Mouse (Mus musculus) adrenal gland, adult 8-10 months (tissue): ENCODE data around the gene Stag3. TPM values are rescaled to one million over a fixed set of nuclear protein-coding genes. Genes with fewer than 3 reads are reported as not detected.

Experiments
- DNase-seq: peaks from one replicate; pipeline ENCODE4 v3.0.0; 2022
- total RNA-seq, 4 experiments: library from RNA; stranded (reverse); gene quantifications; 2 replicates each; pipeline ENCODE4 v1.2.4; 2022

Stag3 gene
- under 1 TPM in 3 of 4 experiments, not detected in 1; 0.08 to 0.35 (median 0.09) TPM for total RNA-seq

GRCm38 (mm10) chr5:138279585-138280424 lies at the start of gene Stag3, which contains the start of the genes Gm43720 and Gpc2:
Gene Stag3 (plus strand): TSS chr5:138280240.
Gene Gm43720 (minus strand): TSS chr5:138279958.
Gene Gpc2 (minus strand): TSS chr5:138280005.
- peak; percentile 78 for DNase-seq

DNA sequence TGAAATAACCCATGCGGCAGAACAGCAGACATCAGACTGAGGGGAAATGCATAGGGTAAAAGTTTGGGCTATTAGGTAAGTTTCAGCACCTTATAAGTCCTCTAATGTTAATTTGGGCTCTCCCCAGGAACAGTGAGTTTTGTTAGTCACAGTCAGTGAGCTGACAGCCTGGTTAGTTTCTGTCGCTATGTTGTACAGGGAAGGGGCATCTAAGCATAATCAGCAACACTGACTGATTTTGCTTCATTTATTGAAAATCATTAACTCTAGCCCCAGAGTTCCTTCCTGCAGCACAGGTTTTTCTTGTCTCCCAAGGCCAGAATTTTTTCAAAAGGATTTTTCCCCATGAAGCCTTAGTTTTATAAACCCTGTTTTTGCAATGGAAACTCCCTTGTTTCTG lies 46.3 kb upstream of the Stag3 start:
- no peak for DNase-seq

DNA sequence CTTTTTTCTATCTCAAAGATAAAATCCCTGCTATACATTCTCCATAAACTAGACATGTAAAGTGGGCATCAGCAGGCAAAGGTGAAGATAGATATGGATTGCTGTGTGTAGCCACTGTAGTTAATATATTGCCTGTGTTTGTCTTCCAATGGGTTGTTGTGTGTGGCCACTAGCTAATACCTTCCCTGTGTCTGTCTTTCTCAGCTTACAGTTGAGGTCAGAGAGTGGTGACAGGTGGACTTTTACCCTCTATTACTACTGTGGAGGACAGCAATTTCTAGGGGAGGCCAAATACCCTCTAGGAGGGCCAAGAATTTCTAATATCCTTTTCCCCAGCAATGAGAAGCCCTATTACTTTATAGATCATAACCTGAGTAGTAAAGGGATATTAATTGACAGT lies 45.8 kb upstream of the Stag3 start:
- no peak for DNase-seq

DNA sequence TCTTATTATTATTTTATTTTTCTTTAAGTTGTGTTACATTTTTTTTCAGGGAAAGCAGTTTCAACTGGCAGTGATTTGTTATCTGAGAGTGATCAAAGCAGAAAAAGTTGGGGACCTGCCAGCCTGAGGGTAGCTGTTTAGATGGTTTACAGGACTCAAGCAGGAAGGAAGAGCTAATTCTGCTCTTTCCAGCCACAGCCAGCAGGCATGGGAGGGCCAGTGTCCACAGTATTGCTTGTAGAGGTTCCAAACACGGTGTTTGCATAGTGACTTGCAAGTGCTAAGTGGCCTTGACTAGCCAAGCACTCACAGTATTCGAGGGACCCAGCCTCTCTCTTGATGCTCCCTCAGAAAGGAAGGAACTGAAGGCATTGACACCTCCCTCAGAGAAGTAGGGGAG lies 38.5 kb upstream of the Stag3 start:
- no peak for DNase-seq

DNA sequence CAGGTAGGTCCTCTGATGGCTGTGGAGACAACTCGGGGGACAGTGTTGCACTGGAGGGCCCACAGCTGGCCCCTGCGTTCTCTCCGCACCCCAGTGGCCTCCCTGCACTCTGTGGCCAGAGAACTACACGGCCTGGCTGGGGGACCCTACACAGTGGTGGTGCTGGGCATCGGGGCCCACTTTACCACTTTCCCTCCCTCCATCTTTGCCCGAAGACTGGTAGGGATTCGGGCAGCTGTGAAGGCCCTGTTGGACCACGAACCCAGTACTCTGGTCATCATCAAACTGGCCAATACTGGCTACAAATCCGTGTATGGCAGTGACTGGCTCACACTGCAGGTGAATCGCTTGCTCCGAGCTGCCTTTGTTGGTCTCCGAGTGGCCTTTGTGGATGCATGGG lies 28.9 kb upstream of the Stag3 start:
- no peak for DNase-seq

GRCm38 (mm10) chr5:138253061-138253460 lies 27.0 kb upstream of the Stag3 start:
- DNase-seq: no peak

DNA sequence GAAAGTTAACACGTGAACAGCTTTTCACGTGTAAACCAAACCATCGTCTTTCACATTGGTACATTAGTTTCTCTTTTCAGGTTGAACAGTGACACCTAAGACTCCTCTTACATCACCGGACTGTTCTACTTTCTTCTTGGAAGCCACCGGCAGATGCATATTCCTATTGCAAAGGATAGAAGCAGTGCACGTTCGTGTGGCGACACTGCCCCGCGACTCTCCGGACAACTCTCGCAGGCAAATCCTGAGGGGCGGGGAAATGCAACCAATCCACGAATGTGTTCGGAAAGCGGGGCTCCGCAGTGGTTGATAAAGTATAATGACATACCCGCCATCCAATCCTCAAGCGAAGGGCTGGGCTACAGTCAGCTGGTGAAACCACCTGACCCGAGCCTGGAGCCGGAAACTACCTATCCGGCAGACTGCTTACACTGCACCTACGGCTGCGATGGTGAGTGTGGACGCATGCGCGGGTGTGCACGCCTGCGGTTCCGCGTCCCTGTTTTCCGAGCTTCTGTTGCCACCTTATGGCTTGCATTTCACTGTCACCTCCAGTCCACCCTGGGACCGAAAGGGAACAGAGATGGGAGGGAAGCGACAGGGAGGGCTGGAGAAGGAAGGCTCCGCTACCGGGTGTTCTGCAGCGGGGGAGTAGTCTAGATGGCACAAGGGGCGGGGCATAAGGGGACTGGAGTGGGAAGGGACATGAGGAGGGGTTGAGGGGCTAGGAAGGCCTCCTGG lies 24.5 kb upstream of the Stag3 start, which contains the start of gene Lamtor4:
TSS of gene Lamtor4 (plus strand) at position 130 of the 741 bp plus-strand sequence.
- DNase-seq: peak; percentile 96

DNA sequence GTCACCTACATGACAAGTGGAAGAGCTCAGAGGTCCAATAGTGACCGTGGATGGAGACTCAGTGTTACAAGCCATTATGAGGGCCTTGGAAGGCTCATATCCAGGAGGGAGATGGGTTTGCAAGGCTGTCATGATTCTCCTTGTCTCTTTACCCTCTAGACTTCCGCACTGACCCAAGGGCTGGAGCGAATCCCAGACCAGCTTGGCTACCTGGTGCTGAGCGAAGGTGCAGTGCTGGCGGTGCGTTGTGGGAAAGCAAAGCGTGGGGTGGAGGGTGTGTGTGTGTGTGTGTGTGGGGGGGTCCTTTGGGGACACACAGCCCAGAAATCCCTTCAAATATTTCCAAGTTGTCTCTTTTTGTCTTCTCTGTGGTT lies 24.0 kb upstream of the Stag3 start:
- DNase-seq: no peak

DNA sequence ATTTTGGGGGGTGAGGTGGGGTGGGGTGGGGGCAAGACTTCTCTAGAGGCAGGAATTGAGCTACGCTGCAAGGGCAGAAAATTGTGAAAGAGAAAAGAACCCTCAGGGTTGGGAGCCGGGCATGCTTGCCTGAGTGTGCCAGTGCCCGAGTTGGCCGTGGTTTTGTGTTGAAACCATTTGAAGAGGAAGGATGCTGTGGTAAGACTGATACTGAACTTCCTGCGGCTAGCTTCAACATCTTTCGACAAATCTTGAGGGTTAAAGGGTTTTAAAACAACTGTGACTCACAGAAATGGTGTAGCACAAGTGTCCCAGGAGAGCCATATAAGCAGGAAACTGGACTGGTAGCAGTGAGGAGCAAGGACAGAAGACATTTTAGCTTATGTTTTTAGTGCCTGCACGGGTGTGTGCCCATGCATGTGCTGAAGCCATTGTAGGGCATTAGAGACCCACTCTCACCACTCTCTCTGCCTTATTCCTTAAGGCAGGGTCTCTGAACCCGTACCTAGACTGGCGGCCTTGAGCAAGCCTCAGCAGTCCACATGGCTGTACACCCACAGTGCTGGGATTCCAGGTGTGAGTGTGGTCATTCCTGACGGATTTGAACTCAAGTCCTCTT lies 23.0 kb upstream of the Stag3 start:
- DNase-seq: no peak

GRCm38 (mm10) chr5:138257585-138257978 lies 22.5 kb upstream of the Stag3 start:
- DNase-seq: no peak

DNA sequence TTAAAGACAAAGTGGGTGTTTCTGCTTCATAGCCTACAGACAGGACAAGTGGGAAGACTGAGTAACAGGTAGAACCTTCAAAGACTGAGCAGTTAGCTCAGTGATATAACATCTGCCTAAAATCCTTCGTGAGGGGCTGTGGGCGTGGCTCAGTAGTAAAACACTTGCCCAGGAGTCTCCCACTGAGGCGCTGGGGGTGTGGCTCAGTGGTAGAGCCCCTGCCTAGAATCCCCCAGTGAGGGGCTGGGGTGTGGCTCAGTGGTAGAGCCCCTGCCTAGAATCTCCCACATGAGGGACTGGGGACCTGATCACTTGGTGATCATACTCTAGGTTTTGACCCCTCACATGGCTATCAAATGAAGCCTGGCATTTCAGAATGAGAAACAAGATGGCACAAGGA lies 22.0 kb upstream of the Stag3 start:
- DNase-seq: no peak

- peak; percentile 55 for DNase-seq
Measured at GRCm38 (mm10) chr5:138258542-138258941, 21.5 kb upstream of the Stag3 start.

DNA sequence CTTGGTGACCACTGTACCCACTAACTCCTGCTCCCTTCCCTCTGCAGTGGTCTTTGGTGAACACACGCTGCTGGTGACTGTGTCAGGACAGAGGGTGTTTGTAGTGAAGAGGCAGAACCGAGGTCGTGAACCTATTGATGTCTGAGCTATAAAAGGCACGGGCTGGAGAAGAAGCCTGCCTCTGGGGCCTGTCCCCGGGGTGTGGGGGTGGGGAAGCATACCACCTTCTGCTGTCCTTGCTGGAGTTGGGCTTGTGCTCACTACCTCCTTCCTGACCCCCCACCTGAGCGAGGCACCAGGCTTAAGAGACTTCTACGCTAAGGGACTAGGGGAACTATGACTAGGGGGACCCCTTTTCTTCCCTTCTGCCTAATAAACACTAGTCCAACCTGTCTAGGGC lies 21.0 kb upstream of the Stag3 start:
- no peak for DNase-seq

GRCm38 (mm10) chr5:138260051-138260450 lies 20.0 kb upstream of the Stag3 start:
- no peak for DNase-seq

DNA sequence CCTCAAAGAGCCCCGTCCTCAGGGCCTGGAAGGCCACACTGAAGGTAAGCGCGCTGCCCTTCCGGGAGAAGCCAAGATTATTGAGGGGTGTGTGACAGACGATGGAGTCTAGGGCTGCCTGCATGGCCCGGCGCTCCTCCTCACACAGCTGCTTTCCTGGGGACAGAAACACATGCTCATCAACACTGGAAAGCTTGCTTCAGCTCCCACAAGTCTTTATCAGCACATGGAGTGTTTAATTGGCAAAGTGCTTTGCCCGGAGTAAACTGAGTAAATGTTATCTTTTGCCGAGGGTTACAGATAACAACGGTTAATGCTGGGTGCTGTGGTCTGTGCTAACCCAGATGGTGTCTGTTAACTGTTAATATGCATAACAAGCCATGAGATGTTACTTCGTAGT lies 19.2 kb upstream of the Stag3 start:
- no peak for DNase-seq

- DNase-seq: no peak
Measured at GRCm38 (mm10) chr5:138262001-138262400, 18.0 kb upstream of the Stag3 start.

DNA sequence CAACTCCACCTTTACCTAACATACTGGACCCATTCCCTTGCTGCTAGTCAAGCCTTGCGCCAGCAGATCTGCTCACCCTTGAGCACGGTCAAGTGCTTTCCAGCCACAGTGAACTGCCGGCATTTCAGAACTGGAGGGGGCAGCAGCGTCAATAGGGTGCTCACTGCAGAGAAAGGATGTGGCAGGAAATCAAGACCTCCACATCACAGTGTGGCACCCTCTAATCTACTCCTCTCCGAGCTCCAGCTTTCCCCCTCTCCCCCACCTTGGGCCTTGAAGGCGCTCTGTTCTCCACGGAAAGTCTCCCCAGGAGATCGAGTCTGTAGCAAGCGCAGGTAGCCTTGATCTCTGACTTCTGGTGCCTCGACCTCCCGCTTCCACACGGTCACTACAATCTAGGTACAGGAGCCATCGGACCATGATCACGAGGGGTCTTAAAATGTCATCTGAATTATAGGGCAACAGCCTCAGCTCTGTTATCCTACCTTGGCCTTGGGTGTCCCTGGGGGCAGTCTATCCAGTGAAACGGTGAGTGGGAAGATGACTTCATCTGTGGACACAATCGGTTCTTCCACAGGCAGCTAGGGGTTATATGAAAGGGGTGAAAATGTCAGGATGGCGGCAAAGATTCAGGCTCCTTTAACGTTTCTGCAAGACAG lies 17.3 kb upstream of the Stag3 start:
- no peak for DNase-seq

DNA sequence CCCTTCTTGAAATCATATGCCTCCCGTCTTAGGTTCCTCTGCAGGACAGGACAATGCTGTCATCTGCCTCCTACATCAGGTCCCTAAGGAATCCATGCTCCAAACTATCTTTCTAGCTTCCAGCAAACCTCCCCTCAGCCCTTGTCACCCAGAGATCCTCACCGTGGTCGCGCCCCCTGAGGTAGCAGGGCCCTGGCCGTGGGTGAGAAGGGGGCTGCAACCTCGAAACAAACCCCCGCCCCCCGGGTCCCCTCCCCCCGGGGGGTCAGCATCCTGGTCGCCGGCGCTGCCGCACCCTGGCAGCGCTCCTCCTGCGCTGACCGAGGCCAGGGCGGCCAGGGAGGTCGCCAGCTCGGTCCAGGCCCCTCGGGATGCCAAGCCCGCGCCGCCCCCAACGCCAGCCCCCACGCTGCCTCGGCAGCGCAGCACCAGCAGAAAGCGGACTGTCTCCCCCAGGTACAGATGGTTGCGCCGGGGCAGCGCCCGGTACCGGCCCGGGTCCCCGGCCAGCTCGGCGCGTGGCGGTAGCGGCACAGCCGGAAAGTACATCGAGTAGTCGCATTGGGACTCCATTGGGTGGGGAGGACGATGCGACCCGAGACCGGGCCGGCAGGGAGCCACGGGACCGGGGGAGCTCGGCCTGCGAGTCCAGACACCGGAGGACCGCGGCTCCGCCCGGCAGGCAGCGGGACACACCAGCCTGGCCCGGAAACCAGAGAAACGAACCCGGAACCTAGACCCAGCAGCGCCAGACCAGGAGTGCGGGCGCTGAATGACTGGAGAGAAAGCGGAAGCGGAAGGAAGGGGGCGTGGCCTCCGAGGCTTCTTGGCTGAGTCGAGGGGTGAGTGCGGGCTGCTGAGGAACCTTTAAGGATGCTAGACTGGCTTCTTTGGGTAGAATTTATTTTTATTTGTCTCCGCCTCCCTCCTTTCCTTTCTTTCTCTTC lies 16.5 kb upstream of the Stag3 start, which contains the start of gene BC037034:
TSS of gene BC037034 (minus strand) at position 774 of the 947 bp plus-strand sequence.
- peak; percentile 89 for DNase-seq

GRCm38 (mm10) chr5:138264207-138264578 lies 15.8 kb upstream of the Stag3 start:
- no peak for DNase-seq

GRCm38 (mm10) chr5:138265712-138266111 lies 14.3 kb upstream of the Stag3 start:
- no peak for DNase-seq

GRCm38 (mm10) chr5:138267114-138267513 lies 12.9 kb upstream of the Stag3 start:
- no peak for DNase-seq
